Mouse (Mus musculus) intestine, embryonic 15.5 days (tissue): ENCODE results near the gene Dnah17. TPM values are rescaled to one million over a fixed set of nuclear protein-coding genes. Genes with fewer than 3 reads are reported as not detected.

ENCODE experiments used
- ATAC-seq: fragments of 200-750 bp; cut with Nextera tagmentation; 2 replicates; pipeline ENCODE4 v1.8.0; 2017; ENCODE audit warnings: moderate TSS enrichment, moderate library complexity
- H3K27ac ChIP-seq: fragments of 300-500 bp; sonication (generic); 2 replicates; pipeline ENCODE4 v1.5.1; 2015; ENCODE audit warnings: mild to moderate bottlenecking, inconsistent platforms
- H3K27me3 ChIP-seq: fragments of 300-500 bp; sonication (generic); replicated peaks from 2 replicates; pipeline ENCODE4 v1.6.1; 2015; ENCODE audit warnings: inconsistent platforms
- H3K36me3 ChIP-seq: fragments of 300-500 bp; sonication (generic); 2 replicates; pipeline ENCODE4 v1.6.1; 2015; ENCODE audit warnings: inconsistent platforms
- H3K4me1 ChIP-seq: fragments of 300-500 bp; sonication (generic); replicated peaks from 2 replicates; pipeline ENCODE4 v1.6.1; 2015; ENCODE audit warnings: inconsistent platforms
- H3K4me2 ChIP-seq: fragments of 300-500 bp; sonication (generic); replicated peaks from 2 replicates; pipeline ENCODE4 v1.6.1; 2015; ENCODE audit warnings: mild to moderate bottlenecking, inconsistent platforms
- H3K4me3 ChIP-seq: fragments of 300-500 bp; sonication (generic); replicated peaks from 2 replicates; pipeline ENCODE4 v1.5.1; 2015; ENCODE audit warnings: inconsistent platforms
- H3K9ac ChIP-seq: fragments of 300-500 bp; sonication (generic); 2 replicates; pipeline ENCODE4 v1.6.1; 2015; ENCODE audit warnings: inconsistent platforms
- H3K9me3 ChIP-seq: fragments of 300-500 bp; sonication (generic); 2 replicates; pipeline ENCODE4 v1.6.1; 2016; ENCODE audit warnings: inconsistent platforms
- WGBS: fragments of 180-500 bp; shearing (Covaris S2); methylation state at CpG from one replicate; pipeline ENCODE4 v1.1.7; 2015; 5-methylcytosine and 5-hydroxymethylcytosine counted together
- polyA plus RNA-seq: library from polyadenylated mRNA; unstranded; fragments of >200 nt; fragmentation: Nextera tagmentation; extraction: Ambion mirVana; gene quantifications from 2 replicates; pipeline ENCODE4 v1.2.1, GENCODE M21; 2015

The Dnah17 gene
- polyA plus RNA-seq, 1 experiment from 2014 or later, result 0.08 TPM

DNA sequence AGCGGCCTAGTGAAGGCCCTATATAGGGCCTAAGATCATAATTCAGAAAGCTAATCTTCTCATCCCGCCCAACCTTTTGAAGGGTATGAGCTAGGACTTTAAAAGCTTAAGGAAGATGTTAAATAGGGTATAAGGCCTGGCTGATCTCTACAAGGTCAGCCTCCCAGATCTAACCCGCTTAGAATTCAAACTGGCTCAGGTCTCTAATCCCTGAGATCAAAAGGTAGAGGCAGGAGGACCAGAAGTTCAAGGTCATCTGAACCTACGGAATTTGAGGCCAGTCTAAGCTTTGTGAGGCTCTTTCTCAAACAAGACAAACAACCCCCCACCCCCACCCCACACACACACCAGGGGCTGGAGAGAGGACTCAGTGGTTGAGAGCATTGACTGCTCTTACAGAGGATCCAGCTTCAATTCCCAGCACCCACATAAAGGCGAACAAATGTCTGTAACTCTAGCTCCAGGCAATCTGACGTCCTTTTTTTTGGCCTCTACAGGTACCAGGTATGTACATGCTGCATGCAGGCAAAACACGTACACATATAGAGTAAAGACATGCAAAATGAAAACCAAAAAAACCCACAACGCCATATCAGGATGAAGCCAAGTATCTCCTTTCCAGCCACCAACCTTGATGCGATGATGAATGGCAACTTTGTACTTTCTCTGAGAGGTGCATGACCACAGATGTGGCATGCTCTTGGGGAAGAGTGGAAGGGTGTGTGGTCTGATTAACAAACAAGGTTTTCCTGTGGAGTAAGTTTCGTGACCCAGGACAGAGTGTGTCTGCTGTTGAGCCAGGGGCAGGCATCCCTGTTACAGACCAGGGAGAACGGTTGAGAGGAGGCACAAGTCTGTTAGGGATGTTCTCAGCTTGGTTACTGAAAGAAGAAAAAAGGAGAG is 157.5 kb downstream of the Dnah17 start:
- no peak overlapping the region for H3K27ac ChIP-seq
- H3K4me2 ChIP-seq, result no peak overlapping the region
- peaks cover 34% of the 10 kb centered on the region for H3K4me1 ChIP-seq
- 76% methylated on average over 11 of the region's 11 CpGs for WGBS
- H3K9me3 ChIP-seq, result no peaks in the 10 kb centered on the region
- H3K9ac ChIP-seq, result no peak overlapping the region
- no peaks in the 10 kb centered on the region for H3K36me3 ChIP-seq
- ATAC-seq, result no peak
- H3K27me3 ChIP-seq, result no peaks in the 10 kb centered on the region
- H3K4me3 ChIP-seq, result no peak overlapping the region

Other genes with a start within 250 kb of the Dnah17 start
- gene Socs3, start 160.6 kb downstream of the Dnah17 start, polyA plus RNA-seq, result 18.4 and 19.1 TPM in 2 replicates
- gene Pgs1, start 144.3 kb downstream of the Dnah17 start, polyA plus RNA-seq, result 32.6 and 33.5 TPM in 2 replicates
- gene Cyth1, start 118.0 kb upstream of the Dnah17 start, polyA plus RNA-seq, result 11.6 and 12.1 TPM in 2 replicates
- 16.8 and 19.7 TPM in 2 replicates for gene Usp36, start 159.6 kb upstream of the Dnah17 start, polyA plus RNA-seq
- 0.23 and 0.24 TPM in 2 replicates for gene Cep295nl, start 211.9 kb upstream of the Dnah17 start, polyA plus RNA-seq
- gene Timp2, start 225.1 kb upstream of the Dnah17 start, polyA plus RNA-seq, result 58.8 and 60.2 TPM in 2 replicates